Mouse (Mus musculus) layer of hippocampus, adult 8-10 months (tissue): ENCODE measurements at regions not wholly inside any gene's neighbourhood (a gene's known extent, or its start where the extent isn't known, plus 50 kb on each side); places are given as distances from the start of the nearest gene placed in this dataset.
"Not testable (repeated sequence)": the region's sequence is repeated elsewhere in the genome, so short reads cannot be mapped to it uniquely, and the experiment has no call there.

Experiments used
- DNase-seq, 2 experiments: peaks; one replicate each; pipeline ENCODE4 v3.0.0; 2022; ENCODE audit warnings: low spot score in 2 of 2

DNA sequence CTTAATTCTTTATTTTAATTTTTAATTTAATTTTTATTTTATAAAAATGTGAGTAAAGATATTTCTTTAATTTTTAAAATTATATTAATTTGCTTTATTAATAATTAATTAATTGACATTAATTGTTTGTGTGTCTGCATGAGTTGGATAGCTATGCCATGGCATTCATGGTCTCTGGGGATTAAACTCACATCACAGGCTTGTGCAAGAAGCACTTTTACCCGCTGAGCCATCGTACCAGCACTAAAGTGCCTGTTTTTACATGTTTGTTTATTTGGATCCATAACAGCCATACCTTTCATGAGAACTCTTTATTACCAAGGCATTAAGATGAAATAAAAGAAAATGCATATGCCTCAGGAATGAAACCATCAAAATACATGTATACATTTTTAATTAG, 453.7 kb upstream of the Arid1b start:
- DNase-seq, result no peak

DNA sequence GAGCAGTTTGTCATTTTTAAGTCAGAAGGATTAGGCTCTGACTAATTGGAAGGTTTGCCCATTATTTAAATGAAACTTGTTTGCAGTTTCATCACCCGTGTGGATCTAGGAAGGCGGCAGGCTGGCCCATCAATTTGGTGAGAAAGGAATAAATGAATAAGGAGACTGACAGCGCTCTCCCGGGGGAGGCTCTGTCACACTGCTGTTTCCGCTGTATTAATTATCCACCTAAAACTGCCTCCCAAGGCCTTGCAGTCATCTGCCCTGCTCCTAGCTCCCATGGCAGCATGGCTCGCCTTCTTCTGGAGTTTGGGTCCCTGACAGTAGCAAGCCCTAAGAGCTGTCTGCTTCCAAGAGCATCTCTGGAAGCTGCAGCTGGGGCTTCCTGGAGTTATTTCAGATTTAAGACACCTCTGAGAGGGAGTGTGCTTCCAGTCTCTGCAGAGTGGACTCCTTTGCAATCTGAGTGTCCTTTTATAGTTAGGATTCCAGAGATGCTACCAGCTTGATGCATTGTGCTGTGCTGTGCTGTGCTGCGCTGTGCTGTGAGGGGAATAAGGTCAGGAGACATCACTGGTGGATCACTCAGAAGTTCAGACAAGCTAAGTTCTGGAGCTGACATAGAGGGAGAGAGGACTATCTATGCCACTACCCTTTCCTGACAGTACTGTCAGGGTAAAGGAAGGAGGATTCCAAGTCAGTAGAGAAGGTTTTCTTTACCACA, 452.9 kb upstream of the Arid1b start:
- DNase-seq, result peak; percentile 16 to 22

- DNase-seq, result no peak
Observed at GRCm38 (mm10) chr17:4546579-4546978, 447.6 kb upstream of the Arid1b start.

GRCm38 (mm10) chr17:4553026-4553425, 441.1 kb upstream of the Arid1b start:
- not testable (repeated sequence) for DNase-seq

DNA sequence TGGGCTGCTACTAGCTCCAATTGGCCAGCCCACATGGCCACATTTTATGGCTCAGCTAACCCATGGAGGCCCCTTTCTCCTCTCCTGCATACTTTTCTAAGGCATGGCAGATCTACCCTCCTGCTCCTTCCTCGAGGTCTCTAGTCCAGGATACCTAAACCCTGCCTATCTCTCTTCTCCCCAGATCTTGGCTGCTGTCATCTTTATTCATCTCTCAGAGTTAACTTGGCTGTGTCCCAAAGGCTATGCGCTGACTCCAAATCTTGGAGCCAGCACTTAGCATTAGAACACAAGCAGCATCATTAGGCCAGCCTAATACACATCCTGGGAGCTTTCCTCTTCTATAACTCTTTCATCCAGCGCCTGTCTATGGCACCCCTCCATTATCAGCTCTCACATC, 430.5 kb upstream of the Arid1b start:
- no peak for DNase-seq

GRCm38 (mm10) chr17:4576883-4577282, 417.2 kb upstream of the Arid1b start:
- no peak for DNase-seq

GRCm38 (mm10) chr17:4581851-4582250, 412.3 kb upstream of the Arid1b start:
- no peak for DNase-seq

DNA sequence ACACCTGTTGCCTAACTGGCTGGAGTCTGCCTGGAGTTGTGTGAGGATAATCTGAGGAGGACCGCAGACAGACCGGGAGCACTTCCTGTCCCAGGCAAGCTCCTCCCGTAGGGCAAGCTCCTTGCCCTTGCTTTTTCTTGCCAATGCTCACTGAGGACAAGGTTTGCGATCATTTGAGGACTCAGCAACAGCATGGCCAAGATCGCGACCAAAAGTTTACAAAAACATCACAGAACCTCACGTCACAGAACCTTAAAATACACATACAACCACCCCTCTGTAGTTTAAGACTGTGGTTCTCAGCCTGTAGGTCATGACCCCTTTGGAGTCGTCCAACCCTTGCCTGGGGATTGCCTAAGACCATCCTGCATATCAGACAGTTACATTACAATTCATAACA, 383.7 kb upstream of the Arid1b start:
- DNase-seq, result no peak

DNA sequence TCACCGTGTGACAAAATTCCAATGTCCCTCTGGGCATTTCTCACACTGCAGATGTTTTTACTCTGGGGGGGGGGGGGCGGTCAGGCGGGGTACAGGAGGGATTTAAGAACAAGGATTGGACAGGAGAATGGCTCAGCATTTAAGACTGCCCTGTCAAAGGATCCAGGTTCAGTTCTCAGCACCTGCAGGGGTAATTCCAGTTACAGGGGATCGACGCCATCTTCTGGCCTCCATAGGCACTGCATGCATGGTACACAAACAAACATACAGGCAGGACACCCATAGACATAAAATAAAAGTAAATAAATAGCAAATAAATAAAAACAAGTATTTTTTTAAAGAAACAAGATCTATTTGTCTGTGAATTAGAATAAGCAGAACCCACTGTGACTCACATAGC, 383.1 kb upstream of the Arid1b start:
- DNase-seq, result no peak

DNA sequence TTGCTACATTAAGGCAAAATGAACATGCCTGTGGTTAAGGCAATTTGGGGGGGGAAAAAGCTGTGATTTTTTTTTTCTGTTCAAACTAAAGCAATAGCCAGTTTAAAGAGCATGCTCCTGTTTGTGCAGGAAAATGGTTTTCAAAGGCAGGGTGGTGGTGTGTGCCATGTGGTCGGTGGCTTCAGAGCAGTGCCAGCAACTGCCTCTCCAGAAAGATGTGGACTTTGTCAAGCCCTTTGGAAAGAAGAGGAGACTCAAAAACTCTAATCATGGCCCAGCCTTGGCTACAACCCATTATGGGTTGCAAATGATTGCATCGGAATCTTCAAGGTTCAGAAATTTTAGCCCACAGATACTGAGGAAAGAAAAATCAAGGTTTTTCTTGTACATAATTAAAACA, 382.4 kb upstream of the Arid1b start:
- DNase-seq, result no peak

GRCm38 (mm10) chr17:4612136-4612535, 382.0 kb upstream of the Arid1b start:
- DNase-seq, result no peak

DNA sequence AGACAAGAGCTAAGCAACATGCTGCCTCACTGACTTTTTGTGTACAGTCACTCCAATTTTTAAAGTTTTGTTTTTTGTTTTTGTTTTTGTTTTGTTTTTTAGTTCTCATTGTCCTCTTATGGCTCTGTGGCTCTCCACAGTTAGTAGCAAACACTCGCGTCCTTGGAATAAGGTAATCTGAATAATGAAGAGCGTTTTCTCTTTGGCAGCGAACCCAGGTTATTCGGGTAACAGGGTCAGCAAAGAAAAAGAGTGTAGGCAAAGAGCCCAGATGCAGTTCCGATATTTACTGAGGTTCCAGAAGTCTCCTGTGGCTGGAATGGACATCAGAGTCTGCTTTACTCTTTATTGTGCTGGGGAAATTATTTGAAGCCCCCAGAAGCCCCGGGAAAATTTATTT, 381.4 kb upstream of the Arid1b start:
- peak; percentile 3 to 8 for DNase-seq

DNA sequence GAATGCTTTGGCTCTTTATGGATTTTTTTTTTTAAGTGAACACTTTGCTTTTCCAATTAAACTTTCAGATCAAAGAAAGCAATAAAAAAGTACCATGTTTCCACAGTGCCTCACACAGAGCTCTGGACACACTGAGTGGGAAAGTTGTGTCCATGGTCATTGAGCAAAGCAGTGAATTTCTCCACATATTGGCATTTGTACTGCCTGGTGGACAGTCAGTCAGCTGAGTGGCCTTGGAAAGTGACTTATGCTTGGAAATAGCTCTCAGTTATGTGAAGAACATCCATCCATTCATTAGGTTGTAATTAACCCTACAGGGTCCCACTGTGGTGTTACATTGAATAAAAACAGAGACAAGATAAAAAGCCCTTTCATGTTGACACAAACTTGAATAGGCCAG, 373.8 kb upstream of the Arid1b start:
- no peak for DNase-seq

- DNase-seq, result not testable (repeated sequence)
Observed at GRCm38 (mm10) chr17:4626126-4626525, 368.0 kb upstream of the Arid1b start.

DNA sequence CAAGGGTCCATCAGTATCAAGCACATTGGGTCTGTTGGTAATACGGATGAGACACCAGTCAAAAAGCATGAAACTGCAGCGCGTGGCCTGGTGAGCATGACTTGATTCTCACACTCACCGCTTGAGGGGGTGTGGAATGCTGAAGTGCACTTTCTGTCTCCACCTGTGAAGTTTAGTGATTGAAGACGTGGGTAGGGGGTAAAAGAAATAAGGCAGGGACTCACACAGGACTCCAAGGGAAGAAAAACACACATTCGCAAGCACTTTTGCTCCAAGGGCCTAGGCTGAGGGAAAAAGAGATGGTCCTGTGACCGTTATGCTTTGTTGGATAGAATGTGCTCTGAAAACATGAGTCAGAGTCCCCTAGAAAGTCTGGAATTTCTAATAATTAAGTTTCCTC, 366.6 kb upstream of the Arid1b start:
- DNase-seq, result no peak

GRCm38 (mm10) chr17:4631122-4631521, 363.0 kb upstream of the Arid1b start:
- no peak for DNase-seq

DNA sequence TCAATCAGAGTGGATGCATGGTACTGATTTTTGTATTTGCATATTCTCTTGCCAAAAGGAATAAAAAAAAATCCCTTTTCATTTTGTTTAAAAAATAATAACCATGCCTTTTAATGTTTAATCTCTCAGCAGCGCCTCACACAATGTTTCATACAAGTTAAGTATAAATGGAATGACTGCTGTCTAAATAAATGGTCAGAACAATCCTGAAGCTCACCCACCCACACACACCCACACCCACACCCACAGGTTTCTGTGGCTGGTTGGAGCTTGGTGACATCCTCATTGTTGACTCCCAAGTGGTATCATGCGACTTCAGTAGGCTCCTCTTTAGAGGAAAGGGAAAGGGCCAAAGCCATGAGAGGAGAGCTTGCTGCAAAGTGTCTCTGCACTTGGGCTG, 361.6 kb upstream of the Arid1b start:
- DNase-seq, result no peak

GRCm38 (mm10) chr17:4633771-4634170, 360.4 kb upstream of the Arid1b start:
- DNase-seq, result no peak

GRCm38 (mm10) chr17:4636796-4637353, 357.3 kb upstream of the Arid1b start:
- DNase-seq, result no peak

DNA sequence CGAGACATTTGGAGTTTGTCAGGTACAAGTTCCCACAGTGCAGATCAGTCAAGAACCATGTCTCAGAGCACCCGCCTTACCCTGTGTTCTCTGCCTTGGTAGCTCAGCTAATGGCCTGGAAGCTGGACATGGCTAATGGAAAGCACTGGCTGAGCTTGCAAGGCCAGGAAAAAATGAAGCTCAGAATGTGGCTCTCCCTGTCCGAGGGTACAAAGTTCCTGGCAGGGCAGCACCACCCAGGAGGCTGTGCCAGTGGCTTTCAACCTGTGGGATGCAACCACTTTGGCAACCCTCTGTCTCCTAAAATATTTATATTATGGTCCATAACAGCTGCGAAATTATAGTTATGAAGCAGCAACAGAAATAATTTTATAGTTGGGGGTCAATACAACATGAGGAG, 354.6 kb upstream of the Arid1b start:
- DNase-seq, result no peak

- DNase-seq, result no peak
Observed at GRCm38 (mm10) chr17:4640555-4640954, 353.6 kb upstream of the Arid1b start.

GRCm38 (mm10) chr17:4641166-4641565, 353.0 kb upstream of the Arid1b start:
- DNase-seq, result no peak

DNA sequence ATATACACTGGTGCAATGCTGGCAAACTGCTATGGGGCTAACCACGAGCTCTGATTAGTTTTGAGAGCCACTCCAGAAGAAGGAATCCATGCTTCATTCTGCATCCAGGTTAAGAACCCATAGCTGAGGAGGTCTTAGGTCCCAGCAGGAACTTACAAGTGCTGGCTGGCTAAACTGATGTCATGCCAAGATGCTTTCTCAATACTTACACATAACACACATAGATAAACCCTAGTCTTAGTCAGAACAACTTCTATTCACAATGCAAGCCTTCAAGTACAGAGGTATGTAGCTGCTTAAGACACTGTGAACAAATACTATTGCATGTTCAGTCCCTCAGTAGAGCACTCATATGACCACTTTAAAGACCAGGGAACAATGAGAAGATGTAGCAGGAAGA, 352.1 kb upstream of the Arid1b start:
- DNase-seq, result no peak

- DNase-seq, result no peak
Observed at GRCm38 (mm10) chr17:4643343-4643742, 350.8 kb upstream of the Arid1b start.
